Mouse (Mus musculus): Measurements from ENCODE around the gene Ankrd6.

GRCm38 (mm10) chr4:32824254-32824653 is 126.4 kb downstream of the Ankrd6 start:
- TF ChIP-seq CTCF (IDR thresholded peaks at IDR 0.05; ENCODE audit: low read depth, low read length), result no peak
- no peak for TF ChIP-seq GATA2 (IDR thresholded peaks at IDR 0.05; ENCODE audit: borderline replicate concordance, low read depth, low read length)

Data from G1E (cell line).